Mouse (Mus musculus) G1E (cell line): Measurements from ENCODE around the gene Dmrtc2. TPM values are rescaled to one million over a fixed set of nuclear protein-coding genes. Genes with fewer than 3 reads are reported as not detected.

Source experiments
- ATAC-seq: 2 replicates; pipeline ENCODE4 v1.8.0; 2016; ENCODE audit warnings: mild to moderate bottlenecking; ENCODE audit not compliant: insufficient number of reproducible peaks, poor library complexity, low FRiP score, severe bottlenecking; ENCODE audit errors: extremely low read depth
- DNase-seq: peaks from one replicate; pipeline ENCODE4 v3.0.0; 2012; ENCODE audit warnings: low spot score
- H3K27me3 ChIP-seq: 2 replicates; pipeline ENCODE4 v1.6.1; 2012; ENCODE audit warnings: mild to moderate bottlenecking, low read length, inconsistent platforms; ENCODE audit not compliant: insufficient read depth
- H3K36me3 ChIP-seq: replicated peaks from 2 replicates; pipeline ENCODE3; 2012; ENCODE audit warnings: mild to moderate bottlenecking, inconsistent platforms
- H3K4me1 ChIP-seq: 2 replicates; pipeline ENCODE4 v1.6.1; 2012; ENCODE audit warnings: low read depth, low read length, inconsistent platforms, mixed read lengths; ENCODE audit not compliant: insufficient read depth
- H3K4me3 ChIP-seq: 2 replicates; pipeline ENCODE4 v1.5.1; 2012; ENCODE audit warnings: low read depth, mild to moderate bottlenecking, inconsistent platforms, low read length, moderate library complexity, mixed read lengths
- H3K9me3 ChIP-seq: replicated peaks from 2 replicates; pipeline ENCODE4 v1.6.1; 2012; ENCODE audit warnings: inconsistent platforms
- CTCF ChIP-seq: IDR thresholded peaks from 2 replicates; pipeline ENCODE4 v1.5.1; 2012; ENCODE audit warnings: low read depth, low read length, inconsistent platforms, mixed read lengths
- GATA1 ChIP-seq: IDR thresholded peaks from 2 replicates; pipeline ENCODE4 v1.6.1; 2012; ENCODE audit warnings: borderline replicate concordance, low read length, inconsistent platforms, mixed read lengths
- GATA2 ChIP-seq: IDR thresholded peaks from 2 replicates; pipeline ENCODE4 v1.6.1; 2012; ENCODE audit warnings: low read depth, low read length, inconsistent platforms, borderline replicate concordance
- POLR2AphosphoS5 ChIP-seq: IDR thresholded peaks from 2 replicates; pipeline ENCODE4 v1.6.1; 2012; ENCODE audit warnings: low read depth, low read length, inconsistent platforms; ENCODE audit not compliant: insufficient replicate concordance
- TAL1 ChIP-seq: conservative IDR thresholded peaks from 2 replicates; pipeline ENCODE4 v1.6.1; 2012; ENCODE audit warnings: low read depth, low read length, inconsistent platforms, mixed read lengths
- polyA plus RNA-seq: library from polyadenylated mRNA; stranded (reverse); fragments of >175 nt; gene quantifications from 2 replicates; pipeline ENCODE4 v1.2.3, GENCODE M21; 2012
- total RNA-seq, 2 experiments: library from RNA; stranded (forward) in 1 of 2; stranded (reverse) in 1 of 2; fragments of 200-1000 nt in 1 of 2; fragments of >200 nt in 1 of 2; fragmentation: Nextera tagmentation in 1 of 2; gene quantifications; 2 replicates each; pipeline ENCODE4 v1.2.3; 2014 to 2017

The Dmrtc2 gene
- total and polyA plus RNA-seq, 3 experiments: not detected

GRCm38 (mm10) chr7:24851596-24852325 is 18.1 kb upstream of the Dmrtc2 start:
- DNase-seq (no peak), ATAC-seq (no peak)
- Histone ChIP-seq H3K27me3 (no peaks in the 10 kb centered on the region), H3K4me3 (peak overlapping the region; percentile 71), H3K4me1 (peaks cover 75% of the 10 kb centered on the region), H3K9me3 (0 out of 2 replicates have a peak, but pooled peaks cover 2% of the 10 kb centered on the region), H3K36me3 (no peaks in the 10 kb centered on the region)
- TF ChIP-seq GATA2 (no peak), GATA1 (no peak), POLR2AphosphoS5 (no peak), CTCF (no peak), TAL1 (no peak)

GRCm38 (mm10) chr7:24852557-24853232 is 17.2 kb upstream of the Dmrtc2 start:
- DNase-seq: peak; percentile 84
- H3K4me1 ChIP-seq: peaks cover 73% of the 10 kb centered on the region
- no peak for TF ChIP-seq GATA1
- peak; percentile 35; the same call in 1 of the 2 replicates for TF ChIP-seq TAL1
- TF ChIP-seq CTCF: no peak
- no peak for TF ChIP-seq POLR2AphosphoS5
- H3K9me3 ChIP-seq: 0 out of 2 replicates have a peak, but pooled peaks cover 2% of the 10 kb centered on the region
- peak overlapping the region; percentile 71 for H3K4me3 ChIP-seq
- H3K27me3 ChIP-seq: no peaks in the 10 kb centered on the region
- ATAC-seq: peak; percentile 88
- no peaks in the 10 kb centered on the region for H3K36me3 ChIP-seq

GRCm38 (mm10) chr7:24853233-24853563 is 16.7 kb upstream of the Dmrtc2 start:
- Histone ChIP-seq H3K4me3 (peak overlapping the region; percentile 71; the same call in 1 of the 2 replicates), H3K36me3 (no peaks in the 10 kb centered on the region), H3K9me3 (0 out of 2 replicates have a peak, but pooled peaks cover 2% of the 10 kb centered on the region), H3K27me3 (no peaks in the 10 kb centered on the region), H3K4me1 (peaks cover 73% of the 10 kb centered on the region)
- no peak for TF ChIP-seq GATA1
- TF ChIP-seq TAL1: no peak
- no peak for TF ChIP-seq POLR2AphosphoS5
- no peak for TF ChIP-seq GATA2
- TF ChIP-seq CTCF: no peak
- ATAC-seq (no peak), DNase-seq (no peak)

- no peak for DNase-seq
- TF ChIP-seq GATA2 (no peak), CTCF (no peak), POLR2AphosphoS5 (no peak), GATA1 (no peak), TAL1 (no peak)
- Histone ChIP-seq H3K9me3 (0 out of 2 replicates have a peak, but pooled peaks cover 2% of the 10 kb centered on the region), H3K36me3 (no peaks in the 10 kb centered on the region), H3K27me3 (peaks cover 2% of the 10 kb centered on the region; the same call in 1 of the 2 replicates), H3K4me1 (peaks cover 73% of the 10 kb centered on the region), H3K4me3 (peak overlapping the region; percentile 59; the same call in 1 of the 2 replicates)
- ATAC-seq: no peak
These were observed 16.2 kb upstream of the Dmrtc2 start for GRCm38 (mm10) chr7:24853695-24854094.

GRCm38 (mm10) chr7:24856460-24857120 is 13.3 kb upstream of the Dmrtc2 start:
- no peak for TF ChIP-seq CTCF
- no peak for TF ChIP-seq GATA2
- TF ChIP-seq POLR2AphosphoS5: no peak
- TF ChIP-seq TAL1: no peak
- TF ChIP-seq GATA1: no peak
- Histone ChIP-seq H3K9me3 (0 out of 2 replicates have a peak, but pooled peaks cover 2% of the 10 kb centered on the region), H3K27me3 (peaks cover 15% of the 10 kb centered on the region), H3K36me3 (no peaks in the 10 kb centered on the region), H3K4me3 (no peak overlapping the region), H3K4me1 (peaks cover 67% of the 10 kb centered on the region)
- no peak for ATAC-seq
- DNase-seq: no peak

GRCm38 (mm10) chr7:24859234-24859633 is 10.6 kb upstream of the Dmrtc2 start:
- DNase-seq (no peak), ATAC-seq (peak; percentile 83)
- H3K36me3 ChIP-seq: no peaks in the 10 kb centered on the region
- H3K4me1 ChIP-seq: peaks cover 44% of the 10 kb centered on the region
- H3K9me3 ChIP-seq: 0 out of 2 replicates have a peak, but pooled peaks cover 2% of the 10 kb centered on the region
- H3K27me3 ChIP-seq: peaks cover 16% of the 10 kb centered on the region
- TF ChIP-seq GATA2: no peak
- TF ChIP-seq TAL1: peak; percentile 66
- no peak for TF ChIP-seq POLR2AphosphoS5
- TF ChIP-seq CTCF: no peak
- TF ChIP-seq GATA1: no peak
- H3K4me3 ChIP-seq: no peak overlapping the region
